Mouse (Mus musculus): ENCODE results near the gene Zfp189.

- TF ChIP-seq CEBPB (IDR thresholded peaks at IDR 0.05; ENCODE audit: insufficient read depth, poor library complexity, severe bottlenecking) (no peak), E2F4 (IDR thresholded peaks at IDR 0.05; ENCODE audit: insufficient read depth) (no peak)
Observed at GRCm38 (mm10) chr4:49512636-49513035, 8.3 kb upstream of the Zfp189 start.

All from myocyte (in vitro differentiated cells).